Mouse (Mus musculus): ENCODE results near the gene Gstp3.

DNA sequence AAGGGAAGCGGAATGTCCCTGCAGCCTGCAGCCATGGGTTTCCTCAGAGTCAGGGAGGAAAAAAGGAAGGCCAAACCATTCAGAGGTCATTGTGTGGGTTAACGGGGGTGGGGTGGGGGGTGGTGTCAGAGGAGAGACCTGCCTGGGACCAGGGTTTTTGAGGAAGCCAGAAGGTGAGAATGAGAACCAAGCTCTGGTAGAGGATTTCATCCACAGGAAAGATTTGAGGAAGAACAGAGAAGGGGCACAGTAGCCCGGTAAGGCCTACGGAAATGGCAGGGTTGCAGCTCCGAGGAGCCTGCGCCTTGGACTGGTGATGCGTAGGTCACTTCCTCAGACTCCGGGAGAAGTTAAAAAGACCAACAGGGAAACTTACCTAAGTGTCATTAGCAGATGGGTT, 11.4 kb upstream of the Gstp3 start:
- TF ChIP-seq POLR2A (IDR thresholded peaks at IDR 0.05; ENCODE audit: extremely low read depth, insufficient read depth, low read length) = no peak
- TF ChIP-seq CTCF (IDR thresholded peaks at IDR 0.05; ENCODE audit: extremely low read depth, insufficient read depth, low read length) = no peak
